Mouse (Mus musculus) G1E-ER4 (cell line): ENCODE data around the gene Ube4b. TPM values are rescaled to one million over a fixed set of nuclear protein-coding genes. Genes with fewer than 3 reads are reported as not detected.

Experiments used
- GATA1 ChIP-seq: IDR thresholded peaks from one replicate; pipeline ENCODE4 v1.8.0; 2012; ENCODE audit warnings: low read length, inconsistent platforms
- polyA plus RNA-seq: library from polyadenylated mRNA; stranded (reverse); fragments of >175 nt; gene quantifications from 2 replicates; pipeline ENCODE4 v1.2.3, GENCODE M21; 2012

Ube4b gene
- polyA plus RNA-seq, 1 experiment, result 480 TPM

GRCm38 (mm10) chr4:149403037-149403436 is 23.5 kb downstream of the Ube4b start:
- no peak for TF ChIP-seq GATA1

GRCm38 (mm10) chr4:149401591-149401982 is 25.0 kb downstream of the Ube4b start:
- TF ChIP-seq GATA1, result no peak

GRCm38 (mm10) chr4:149400878-149401590 is 25.5 kb downstream of the Ube4b start:
- no peak for TF ChIP-seq GATA1

- TF ChIP-seq GATA1, result peak; percentile 70
These were observed 27.1 kb downstream of the Ube4b start for GRCm38 (mm10) chr4:149399331-149399910.

GRCm38 (mm10) chr4:149398181-149398735 is 28.3 kb downstream of the Ube4b start:
- TF ChIP-seq GATA1, result no peak

GRCm38 (mm10) chr4:149396433-149397306 is 29.9 kb downstream of the Ube4b start:
- no peak for TF ChIP-seq GATA1

- no peak for TF ChIP-seq GATA1
These were observed 31.0 kb downstream of the Ube4b start for GRCm38 (mm10) chr4:149395581-149395980.

- TF ChIP-seq GATA1, result no peak
These were observed 32.3 kb downstream of the Ube4b start for GRCm38 (mm10) chr4:149394292-149394691.

- TF ChIP-seq GATA1, result no peak
These were observed 33.1 kb downstream of the Ube4b start for GRCm38 (mm10) chr4:149393311-149393995.

- no peak for TF ChIP-seq GATA1
These were observed 34.2 kb downstream of the Ube4b start for GRCm38 (mm10) chr4:149392359-149392758.

GRCm38 (mm10) chr4:149381001-149381400 is 45.5 kb downstream of the Ube4b start:
- no peak for TF ChIP-seq GATA1

- TF ChIP-seq GATA1, result no peak
These were observed 46.7 kb downstream of the Ube4b start for GRCm38 (mm10) chr4:149379881-149380280.

GRCm38 (mm10) chr4:149378819-149379218 is 47.7 kb downstream of the Ube4b start:
- TF ChIP-seq GATA1, result no peak

- TF ChIP-seq GATA1, result no peak
These were observed 50.5 kb downstream of the Ube4b start for GRCm38 (mm10) chr4:149376034-149376433.

- TF ChIP-seq GATA1, result no peak
These were observed 51.9 kb downstream of the Ube4b start for GRCm38 (mm10) chr4:149374662-149375061.
